Mouse (Mus musculus) lung, postnatal 0 days (tissue): Measurements from ENCODE around the gene Fam19a3. TPM values are rescaled to one million over a fixed set of nuclear protein-coding genes. Genes with fewer than 3 reads are reported as not detected.
"Not testable (repeated sequence)": the region's sequence is repeated elsewhere in the genome, so short reads cannot be mapped to it uniquely, and the experiment has no call there.

ENCODE experiments used
- ATAC-seq: fragments of 200-750 bp; cut with Nextera tagmentation; 2 replicates; pipeline ENCODE4 v1.8.0; 2017; ENCODE audit warnings: moderate library complexity
- DNase-seq: peaks from one replicate; pipeline ENCODE4 v3.0.0-alpha.2; 2016; ENCODE audit warnings: low spot score
- H3K27ac ChIP-seq: fragments of 300-500 bp; sonication (generic); 2 replicates; pipeline ENCODE4 v1.5.1; 2014; ENCODE audit warnings: antibody characterized with exemption, mild to moderate bottlenecking, low read length, mixed read lengths
- H3K27me3 ChIP-seq: fragments of 300-500 bp; sonication (generic); replicated peaks from 2 replicates; pipeline ENCODE4 v1.6.1; 2014; ENCODE audit warnings: low read length, mixed read lengths; ENCODE audit not compliant: insufficient read depth
- H3K36me3 ChIP-seq: fragments of 300-500 bp; sonication (generic); 2 replicates; pipeline ENCODE4 v1.6.1; 2014; ENCODE audit warnings: low read length, mixed read lengths; ENCODE audit not compliant: insufficient read depth
- H3K4me1 ChIP-seq: fragments of 300-500 bp; sonication (generic); 2 replicates; pipeline ENCODE4 v1.6.1; 2014; ENCODE audit warnings: antibody characterized with exemption, low read depth, low read length, mixed read lengths; ENCODE audit not compliant: insufficient read depth
- H3K4me2 ChIP-seq: fragments of 300-500 bp; sonication (generic); replicated peaks from 2 replicates; pipeline ENCODE4 v1.6.1; 2014; ENCODE audit warnings: low read depth, mild to moderate bottlenecking, low read length, moderate library complexity, mixed read lengths
- H3K4me3 ChIP-seq: fragments of 300-500 bp; sonication (generic); 2 replicates; pipeline ENCODE4 v1.5.1; 2014; ENCODE audit warnings: low read depth, low read length
- H3K9ac ChIP-seq: fragments of 300-500 bp; sonication (generic); replicated peaks from 2 replicates; pipeline ENCODE4 v1.6.1; 2014; ENCODE audit warnings: low read depth, mild to moderate bottlenecking
- H3K9me3 ChIP-seq: fragments of 300-500 bp; sonication (generic); 2 replicates; pipeline ENCODE4 v1.6.1; 2016; ENCODE audit warnings: low read length, mixed read lengths
- CTCF ChIP-seq: IDR thresholded peaks from 2 replicates; pipeline ENCODE4 v1.5.1; 2016; ENCODE audit warnings: antibody characterized with exemption, mild to moderate bottlenecking
- EP300 ChIP-seq: IDR thresholded peaks from 2 replicates; pipeline ENCODE4 v1.6.1; 2016; ENCODE audit warnings: antibody characterized with exemption, mild to moderate bottlenecking, control low read depth
- WGBS: fragments of 180-500 bp; shearing (Covaris S2); extraction: QIAGEN DNeasy Blood & Tissue Kit; methylation state at CpG from one replicate; pipeline ENCODE4 v1.1.7; 2014; 5-methylcytosine and 5-hydroxymethylcytosine counted together
- polyA plus RNA-seq: library from polyadenylated mRNA; unstranded; fragments of >200 nt; fragmentation: Nextera tagmentation; extraction: Ambion mirVana; gene quantifications from 2 replicates; pipeline ENCODE4 v1.2.1, GENCODE M21; 2015

Fam19a3 gene
- polyA plus RNA-seq, 1 experiment from 2014 or later, result 0.02 TPM

DNA sequence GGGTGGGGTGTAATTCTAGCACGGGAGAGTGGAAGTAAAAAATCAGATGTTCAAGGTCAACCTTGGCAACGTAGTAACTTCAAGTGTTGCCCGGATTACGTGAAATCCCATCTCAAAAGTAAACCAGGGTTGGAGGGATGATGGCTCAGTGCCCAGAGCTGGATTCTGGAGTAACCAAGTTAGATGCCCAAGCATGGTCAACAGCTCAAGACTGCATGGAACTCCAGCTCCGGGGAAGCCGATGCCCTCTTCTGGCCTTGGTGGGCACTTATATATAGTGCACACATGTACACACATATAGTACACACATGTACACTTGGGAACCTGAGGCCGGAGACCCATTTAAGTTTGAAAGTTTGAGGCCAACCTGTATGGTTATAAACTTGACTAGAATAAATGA lies 34.5 kb upstream of the Fam19a3 start:
- H3K4me3 ChIP-seq, result no peak overlapping the region
- 85% methylated on average over 7 of the region's 7 CpGs for WGBS
- H3K9me3 ChIP-seq, result no peaks in the 10 kb centered on the region
- H3K36me3 ChIP-seq, result no peaks in the 10 kb centered on the region
- H3K27me3 ChIP-seq, result no peaks in the 10 kb centered on the region
- no peak for DNase-seq
- H3K4me2 ChIP-seq, result no peak overlapping the region
- peaks cover 7% of the 10 kb centered on the region; the same call in 1 of the 2 replicates for H3K4me1 ChIP-seq
- H3K9ac ChIP-seq, result no peak overlapping the region
- ATAC-seq, result no peak
- TF ChIP-seq CTCF (peak; percentile 30; the same call in 1 of the 2 replicates), EP300 (no peak)
- H3K27ac ChIP-seq, result no peak overlapping the region

DNA sequence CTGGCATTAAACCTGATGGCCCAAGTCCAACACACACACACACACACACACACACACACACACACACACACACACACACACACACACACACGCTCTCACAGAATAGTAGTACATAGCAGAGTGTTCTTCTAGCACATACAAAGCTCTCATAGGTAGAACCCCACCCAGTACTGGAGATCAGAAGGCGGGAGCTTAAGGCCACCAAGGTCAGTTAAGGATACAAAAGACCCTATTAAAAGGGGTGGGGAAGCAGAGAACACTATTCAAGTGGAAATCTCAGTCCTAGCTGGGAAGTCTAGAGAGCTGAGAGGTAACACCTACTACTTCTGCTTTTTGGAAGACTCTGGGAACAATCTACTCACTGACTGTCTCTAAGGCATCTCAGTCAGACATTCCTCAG lies 33.7 kb upstream of the Fam19a3 start:
- no peak for ATAC-seq

DNA sequence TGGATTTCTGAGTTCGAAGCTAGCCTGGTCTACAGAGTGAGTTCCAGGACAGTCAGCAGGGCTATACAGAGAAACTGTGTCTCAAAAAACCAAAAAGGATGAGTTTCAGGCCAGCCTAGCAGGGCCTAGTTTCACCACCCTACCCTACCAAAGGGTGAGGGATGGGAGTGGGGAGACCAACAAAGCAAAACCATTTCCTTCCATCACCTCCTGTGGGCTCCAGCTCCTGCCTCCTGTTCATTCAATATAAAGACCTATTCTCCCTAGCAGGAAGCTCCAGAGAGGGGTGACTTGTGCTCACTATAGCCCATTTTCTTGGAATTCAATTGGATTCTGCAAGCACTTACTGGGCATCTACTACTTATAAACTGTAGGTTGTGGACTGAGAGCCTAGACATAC lies 33.1 kb upstream of the Fam19a3 start:
- Histone ChIP-seq H3K9ac (no peak overlapping the region), H3K36me3 (no peaks in the 10 kb centered on the region), H3K4me2 (no peak overlapping the region), H3K27me3 (no peaks in the 10 kb centered on the region), H3K4me3 (no peak overlapping the region), H3K9me3 (no peaks in the 10 kb centered on the region), H3K4me1 (peaks cover 7% of the 10 kb centered on the region; the same call in 1 of the 2 replicates), H3K27ac (no peak overlapping the region)
- TF ChIP-seq CTCF (no peak), EP300 (no peak)
- DNase-seq (no peak), ATAC-seq (no peak)
- WGBS, result 100% methylated on average over 1 of the region's 1 CpGs

More for the DNA sequence above, 33.7 kb upstream of the Fam19a3 start:
- Histone ChIP-seq H3K9ac (no peak overlapping the region), H3K27ac (no peak overlapping the region), H3K36me3 (no peaks in the 10 kb centered on the region), H3K4me3 (no peak overlapping the region), H3K4me1 (peaks cover 7% of the 10 kb centered on the region; the same call in 1 of the 2 replicates), H3K9me3 (no peaks in the 10 kb centered on the region), H3K4me2 (no peak overlapping the region), H3K27me3 (no peaks in the 10 kb centered on the region)
- TF ChIP-seq EP300 (no peak), CTCF (no peak)
- WGBS, result 62% methylated on average over 2 of the region's 2 CpGs
- DNase-seq, result no peak

DNA sequence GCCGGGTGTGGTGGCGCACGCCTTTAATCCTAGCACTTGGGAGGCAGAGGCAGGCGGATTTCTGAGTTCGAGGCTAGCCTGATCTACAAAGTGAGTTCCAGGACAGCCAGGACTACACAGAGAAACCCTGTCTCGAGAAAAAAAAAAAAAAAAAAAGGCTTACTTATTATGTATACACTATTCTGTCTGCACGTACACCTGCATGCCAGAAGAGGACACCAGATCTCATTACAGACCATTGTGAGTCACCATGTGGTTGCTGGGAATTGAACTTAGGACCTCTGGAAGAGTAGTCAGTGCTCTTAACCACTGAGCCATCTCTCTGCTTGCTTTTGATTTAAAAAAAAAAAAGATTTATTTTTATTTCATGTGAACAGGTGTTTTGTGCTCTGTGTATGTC lies 31.6 kb upstream of the Fam19a3 start:
- not testable (repeated sequence) for H3K4me3 ChIP-seq, ATAC-seq, H3K27me3 ChIP-seq, H3K9me3 ChIP-seq, H3K36me3 ChIP-seq, H3K27ac ChIP-seq, H3K9ac ChIP-seq, H3K4me1 ChIP-seq, H3K4me2 ChIP-seq, DNase-seq
- 88% methylated on average over 7 of the region's 7 CpGs for WGBS

DNA sequence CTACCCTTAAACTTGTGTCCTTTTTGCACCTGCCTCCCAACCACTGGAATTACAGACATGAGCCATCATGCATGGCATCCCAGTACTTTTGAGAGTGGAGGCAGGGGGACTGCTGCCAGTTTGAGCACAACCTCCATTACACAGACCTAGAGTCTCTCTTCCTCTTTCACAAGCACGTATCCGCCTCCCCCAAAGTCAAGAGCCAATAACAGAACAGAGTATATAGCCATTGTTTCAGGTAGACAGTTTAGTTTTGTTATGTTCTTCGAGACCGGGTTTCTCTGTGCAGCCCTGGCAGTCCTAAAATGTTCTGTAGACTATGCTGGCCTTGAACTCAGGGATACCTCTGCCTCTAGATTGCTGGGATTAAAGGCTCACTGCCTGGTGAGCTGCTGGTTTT lies 30.6 kb upstream of the Fam19a3 start:
- whole genome bisulfite sequencing, result 77% methylated on average over 4 of the region's 4 CpGs
- H3K4me3 ChIP-seq, result no peak overlapping the region
- DNase-seq, result no peak
- no peak overlapping the region for H3K4me2 ChIP-seq
- no peaks in the 10 kb centered on the region for H3K36me3 ChIP-seq
- no peaks in the 10 kb centered on the region for H3K9me3 ChIP-seq
- no peak overlapping the region for H3K27ac ChIP-seq
- no peaks in the 10 kb centered on the region for H3K27me3 ChIP-seq
- H3K9ac ChIP-seq, result no peak overlapping the region
- TF ChIP-seq EP300 (no peak), CTCF (no peak)
- ATAC-seq, result no peak
- H3K4me1 ChIP-seq, result peaks cover 7% of the 10 kb centered on the region; the same call in 1 of the 2 replicates

DNA sequence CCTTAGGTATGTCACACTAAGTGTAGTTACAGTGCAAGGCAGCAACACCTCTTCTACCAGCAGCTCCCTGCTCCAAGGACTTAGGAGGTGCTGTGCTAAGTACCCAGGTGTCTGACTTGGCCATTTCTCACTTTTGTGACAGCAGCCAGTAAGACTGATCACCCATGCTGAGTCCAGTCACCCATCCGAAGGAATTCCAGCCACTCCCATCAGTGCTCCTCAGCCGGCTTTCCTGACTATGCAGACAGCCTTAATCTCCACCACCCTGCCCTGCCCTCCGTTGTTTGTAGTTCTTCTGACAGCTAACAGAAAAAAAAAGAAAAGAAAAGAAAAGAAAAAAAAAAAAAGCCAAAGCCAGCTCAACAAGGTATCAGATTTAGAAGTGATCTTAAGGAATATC lies 30.1 kb upstream of the Fam19a3 start:
- no peak overlapping the region for H3K4me2 ChIP-seq
- 27% methylated on average over 3 of the region's 3 CpGs for WGBS
- H3K9ac ChIP-seq, result no peak overlapping the region

DNA sequence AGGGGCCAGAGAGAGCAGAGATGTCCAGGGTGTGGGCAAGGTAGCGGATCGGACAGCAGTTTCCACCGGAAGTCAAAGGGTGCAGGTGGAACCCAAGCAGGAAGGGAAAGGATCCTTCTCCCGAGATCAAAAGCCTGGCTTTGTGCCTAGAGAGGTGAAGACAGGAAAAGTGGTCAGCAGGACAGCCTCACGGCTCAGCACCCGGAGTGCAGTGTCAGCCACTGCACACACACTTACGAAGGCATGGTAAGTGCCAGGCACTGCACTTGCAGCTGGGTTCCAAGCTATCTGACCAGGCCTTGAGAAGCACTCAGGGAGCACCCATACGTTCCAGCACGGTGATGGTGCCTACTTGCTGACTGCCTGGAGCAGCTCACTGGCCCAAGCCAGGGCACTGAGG lies 23.9 kb upstream of the Fam19a3 start:
- H3K4me2 ChIP-seq, result no peak overlapping the region
- no peaks in the 10 kb centered on the region for H3K4me1 ChIP-seq
- H3K4me3 ChIP-seq, result no peak overlapping the region
- H3K9me3 ChIP-seq, result no peaks in the 10 kb centered on the region
- H3K9ac ChIP-seq, result no peak overlapping the region
- WGBS, result 47% methylated on average over 9 of the region's 9 CpGs
- no peak overlapping the region for H3K27ac ChIP-seq
- no peak for TF ChIP-seq CTCF
- TF ChIP-seq EP300, result no peak
- no peaks in the 10 kb centered on the region for H3K27me3 ChIP-seq
- ATAC-seq (peak; percentile 68), DNase-seq (no peak)
- peaks cover 5% of the 10 kb centered on the region for H3K36me3 ChIP-seq

More for the DNA sequence above, 30.1 kb upstream of the Fam19a3 start:
- Histone ChIP-seq H3K4me1 (peaks cover 3% of the 10 kb centered on the region; the same call in 1 of the 2 replicates), H3K27me3 (no peaks in the 10 kb centered on the region), H3K4me3 (no peak overlapping the region), H3K36me3 (no peaks in the 10 kb centered on the region), H3K9me3 (no peaks in the 10 kb centered on the region), H3K27ac (no peak overlapping the region)
- TF ChIP-seq CTCF (no peak), EP300 (no peak)
- DNase-seq (no peak), ATAC-seq (peak; percentile 38; the same call in 1 of the 2 replicates)
